Mouse (Mus musculus): ENCODE measurements around the gene Gas2l1.
A peak's percentile ranks its signal among the peaks of the same experiment; 100 is the strongest.

The Gas2l1 gene

GRCm38 (mm10) chr11:5042645-5043381 lies 22.3 kb downstream of the Gas2l1 start:
- DNase-seq (ENCODE audit: extremely low read depth, low read depth) = no peak

- no peak for DNase-seq (ENCODE audit: extremely low read depth, low read depth)
Observed at GRCm38 (mm10) chr11:5041144-5041780, 23.9 kb downstream of the Gas2l1 start.

- no peak for DNase-seq (ENCODE audit: extremely low read depth, low read depth)
Observed at GRCm38 (mm10) chr11:5040585-5040984, 24.5 kb downstream of the Gas2l1 start.

GRCm38 (mm10) chr11:5037146-5037854 lies 27.8 kb downstream of the Gas2l1 start:
- no peak for DNase-seq (ENCODE audit: extremely low read depth, low read depth)

GRCm38 (mm10) chr11:5035421-5035820 lies 29.7 kb downstream of the Gas2l1 start:
- no peak for DNase-seq (ENCODE audit: extremely low read depth, low read depth)

- DNase-seq (ENCODE audit: extremely low read depth, low read depth) = no peak
Observed at GRCm38 (mm10) chr11:5033136-5033535, 32.0 kb downstream of the Gas2l1 start.

DNA sequence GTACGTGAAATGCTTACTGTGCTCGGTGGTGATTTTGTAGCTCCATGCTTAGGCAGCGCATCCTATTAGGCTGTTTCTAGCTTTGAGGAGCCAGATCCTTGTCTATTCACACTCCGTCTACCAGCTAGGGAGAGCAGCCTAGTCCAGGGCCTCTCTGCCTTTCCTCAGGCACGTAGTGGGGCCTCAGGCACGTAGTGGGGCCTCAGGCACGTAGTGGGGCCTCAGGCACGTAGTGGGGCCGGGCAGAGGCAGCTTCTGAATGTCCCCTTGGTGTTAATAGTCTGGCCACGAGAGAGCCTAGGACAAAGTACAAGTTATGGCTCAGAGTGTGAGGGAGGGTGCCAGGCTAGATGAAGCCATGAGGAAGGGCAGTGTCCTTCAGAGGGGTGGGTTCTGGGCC lies 32.4 kb downstream of the Gas2l1 start:
- no peak for DNase-seq (ENCODE audit: extremely low read depth, low read depth)

GRCm38 (mm10) chr11:5028228-5028627 lies 36.9 kb downstream of the Gas2l1 start:
- DNase-seq (ENCODE audit: extremely low read depth, low read depth) = no peak

GRCm38 (mm10) chr11:5025108-5025507 lies 40.0 kb downstream of the Gas2l1 start:
- no peak for DNase-seq (ENCODE audit: extremely low read depth, low read depth)

DNA sequence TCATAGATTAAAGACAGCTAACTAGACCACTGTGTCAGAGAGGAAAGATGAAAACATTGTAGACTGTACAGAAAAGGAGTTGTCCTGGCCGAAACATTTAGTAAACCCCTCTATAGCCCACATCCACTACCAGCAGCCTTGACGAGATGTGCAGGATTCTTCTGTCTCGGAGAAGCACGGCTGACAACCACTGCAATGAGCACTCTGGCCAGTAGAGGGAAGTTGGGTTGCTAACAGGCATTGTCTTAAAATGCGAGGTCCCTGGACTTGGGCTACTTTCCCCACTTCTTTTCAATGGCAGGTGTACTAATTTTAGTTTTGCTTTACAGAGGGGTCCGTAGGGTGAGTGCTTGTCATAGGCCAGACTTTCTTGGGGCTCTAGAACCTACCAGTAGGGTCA lies 47.6 kb downstream of the Gas2l1 start:
- DNase-seq (ENCODE audit: extremely low read depth, low read depth) = no peak

- DNase-seq (ENCODE audit: extremely low read depth, low read depth) = no peak
Observed at GRCm38 (mm10) chr11:5016286-5016685, 48.8 kb downstream of the Gas2l1 start.

DNA sequence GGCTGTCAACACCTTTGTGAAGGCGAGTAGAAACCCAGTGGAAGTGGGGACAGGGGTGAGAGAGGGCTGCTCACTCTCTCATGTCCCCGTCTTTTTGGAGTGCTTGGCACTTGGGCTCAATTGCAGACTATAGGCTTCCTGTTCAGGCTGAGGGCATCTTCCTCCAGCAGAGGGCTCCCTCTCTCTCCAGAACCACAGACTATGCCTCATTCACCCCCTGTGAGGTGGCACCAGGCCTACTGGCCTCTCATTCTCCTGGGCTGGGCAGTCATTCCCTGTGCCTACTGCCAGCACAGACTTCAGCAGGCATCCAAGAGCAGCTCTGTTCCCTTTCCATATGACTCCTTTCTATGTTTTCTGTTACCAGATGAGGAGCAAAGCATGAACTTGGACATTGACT lies 49.4 kb downstream of the Gas2l1 start:
- DNase-seq (ENCODE audit: extremely low read depth, low read depth) = no peak

GRCm38 (mm10) chr11:5012213-5012715 lies 52.9 kb downstream of the Gas2l1 start:
- DNase-seq (ENCODE audit: extremely low read depth, low read depth) = no peak

DNA sequence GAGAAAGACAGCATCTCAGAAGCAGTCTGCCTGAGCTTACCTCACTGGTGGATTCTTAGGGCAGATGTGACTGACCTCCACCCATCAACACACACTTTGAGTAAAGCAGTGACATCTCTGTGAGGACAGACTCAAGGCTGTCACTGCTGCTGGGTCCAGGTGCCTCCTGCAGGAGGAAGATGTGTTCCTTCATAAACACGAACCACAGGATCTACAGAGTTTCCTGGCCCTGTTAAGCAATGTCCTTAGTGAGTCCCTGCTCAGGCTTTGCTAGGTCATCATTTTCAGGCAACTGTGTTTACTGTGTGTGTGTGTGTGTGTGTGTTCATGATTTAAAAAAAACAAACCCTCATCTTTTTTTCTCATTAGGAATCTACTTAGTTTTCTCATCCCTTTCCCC lies 53.6 kb downstream of the Gas2l1 start:
- DNase-seq (ENCODE audit: extremely low read depth, low read depth) = no peak

DNA sequence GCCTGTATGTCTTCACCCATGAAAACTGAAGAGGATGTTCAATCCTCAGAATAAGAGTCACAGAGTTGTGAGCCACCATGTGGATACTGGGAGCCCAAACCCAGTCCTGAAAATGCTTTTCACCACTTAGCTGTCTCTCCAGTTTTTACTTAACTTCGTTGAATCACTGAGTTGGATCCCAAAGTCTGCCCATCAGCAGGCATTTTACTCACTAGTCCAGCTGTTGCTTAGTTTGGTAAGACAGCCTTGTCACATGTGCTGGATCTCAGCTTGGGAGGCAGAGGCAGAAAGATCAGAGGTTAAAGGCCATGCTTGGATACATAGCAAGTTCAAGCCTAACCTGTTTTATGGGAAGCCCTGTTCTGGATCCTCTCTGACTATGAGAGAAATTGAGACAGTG lies 54.9 kb downstream of the Gas2l1 start:
- no peak for DNase-seq (ENCODE audit: extremely low read depth, low read depth)

- peak; percentile 70 for DNase-seq (ENCODE audit: extremely low read depth, low read depth)
Observed at GRCm38 (mm10) chr11:5009354-5010074, 55.6 kb downstream of the Gas2l1 start.

DNA sequence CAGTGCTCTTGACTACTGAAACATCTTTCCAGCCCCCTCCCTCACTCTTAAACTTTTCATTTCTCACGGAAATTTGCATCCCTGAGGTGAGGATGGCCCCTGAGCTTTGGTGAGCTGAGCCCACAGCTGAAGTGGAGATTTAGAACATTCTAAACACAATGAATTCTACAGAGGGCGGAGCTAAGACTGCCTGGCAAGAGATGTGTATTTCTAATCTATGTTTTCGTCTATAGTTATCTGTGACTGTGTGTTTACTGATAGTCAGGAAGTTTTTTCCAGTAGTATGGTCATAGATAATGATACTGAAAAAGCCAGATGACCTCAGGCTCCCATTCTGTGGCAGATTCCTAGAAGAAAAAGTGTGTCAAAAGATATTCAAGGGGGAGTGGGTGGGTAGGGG lies 56.3 kb downstream of the Gas2l1 start:
- DNase-seq (ENCODE audit: extremely low read depth, low read depth) = no peak

DNA sequence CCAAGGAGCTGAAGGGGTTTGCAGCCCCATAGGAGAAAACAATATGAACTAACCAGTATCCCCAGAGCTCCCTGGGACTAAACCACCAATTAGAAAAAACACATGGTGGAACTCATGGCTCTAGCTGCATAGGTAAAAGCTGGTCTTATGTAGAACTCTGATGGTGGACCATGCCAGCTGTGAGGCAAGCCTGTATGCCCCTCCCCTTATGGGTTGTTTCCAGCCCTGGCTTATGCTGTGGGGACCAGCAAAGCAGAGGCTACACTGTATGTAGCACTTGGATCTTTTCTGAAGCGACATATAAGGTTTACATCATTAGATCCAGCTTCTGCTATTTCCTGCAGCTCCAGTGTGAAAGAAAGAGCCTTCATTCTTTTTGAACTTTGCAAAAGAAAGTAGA lies 57.9 kb downstream of the Gas2l1 start:
- no peak for DNase-seq (ENCODE audit: extremely low read depth, low read depth)

DNA sequence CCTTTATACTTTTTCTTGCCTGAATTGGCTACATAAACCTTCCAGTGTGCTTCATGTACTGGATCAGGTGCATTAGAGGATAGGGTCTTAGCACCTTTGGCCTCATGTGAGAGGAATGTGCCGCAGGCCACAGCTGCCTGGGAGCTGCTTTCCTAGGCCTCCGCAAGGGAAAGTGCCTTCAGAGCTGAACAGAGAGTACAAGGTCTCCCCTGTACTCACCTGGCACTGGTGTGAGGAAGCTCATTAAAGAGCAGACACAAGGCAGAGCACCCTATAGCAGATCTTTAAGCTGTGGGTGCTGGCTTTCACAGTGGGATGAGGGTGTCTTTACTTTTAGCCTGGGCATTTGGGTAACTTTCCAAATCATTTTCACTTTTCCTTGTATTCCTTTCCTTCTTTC lies 59.6 kb downstream of the Gas2l1 start:
- no peak for DNase-seq (ENCODE audit: extremely low read depth, low read depth)
